Mouse (Mus musculus): Measurements from ENCODE around the gene Acat2. TPM values are rescaled to one million over a fixed set of nuclear protein-coding genes. Genes with fewer than 3 reads are reported as not detected.
"Not testable (repeated sequence)": the region's sequence is repeated elsewhere in the genome, so short reads cannot be mapped to it uniquely, and the experiment has no call there.

The Acat2 gene
- total RNA-seq, 4 experiments from 2014 or later, result 70.0 to 86.0 (median 80.9) TPM

DNA sequence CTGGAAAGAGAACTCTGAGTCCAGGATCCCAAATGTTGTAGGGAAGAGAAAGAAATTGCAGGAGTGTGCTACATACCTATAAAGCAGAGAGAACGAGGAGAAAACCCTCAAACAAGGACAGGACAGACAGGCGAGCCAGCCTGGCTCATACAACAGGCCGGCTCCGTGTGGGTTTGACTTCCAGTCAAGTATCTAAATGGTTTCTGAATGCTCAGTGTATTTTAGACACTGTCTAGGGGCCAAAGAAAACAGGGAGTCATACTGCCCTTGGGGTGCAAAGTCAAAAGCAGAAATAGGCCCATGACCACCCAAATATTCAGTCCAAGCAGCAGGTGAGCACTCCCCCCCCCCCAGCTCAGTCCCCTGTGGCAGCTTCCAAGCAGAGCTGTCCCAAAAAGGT lies 54.7 kb downstream of the Acat2 start:
- DNase-seq, result no peak

DNA sequence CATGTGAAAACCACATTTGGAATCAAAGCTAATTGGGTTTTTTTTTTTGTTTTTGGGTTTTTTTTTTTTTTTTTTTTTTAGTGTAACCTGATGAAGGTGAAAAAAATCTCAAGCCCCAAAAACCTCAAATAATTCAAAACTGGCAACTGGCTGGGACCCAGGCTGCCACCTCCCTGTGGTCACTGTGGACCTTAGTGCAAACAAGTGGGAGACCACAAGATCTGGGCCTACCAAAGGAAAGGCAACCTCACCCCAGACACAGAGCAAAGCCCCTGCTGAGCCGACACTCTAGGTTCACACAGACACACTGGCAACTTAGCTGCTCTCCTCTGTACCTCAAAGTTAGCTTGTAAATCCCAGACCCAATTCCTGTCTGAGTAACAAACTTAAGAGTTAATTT lies 56.2 kb downstream of the Acat2 start:
- no peak for DNase-seq

DNA sequence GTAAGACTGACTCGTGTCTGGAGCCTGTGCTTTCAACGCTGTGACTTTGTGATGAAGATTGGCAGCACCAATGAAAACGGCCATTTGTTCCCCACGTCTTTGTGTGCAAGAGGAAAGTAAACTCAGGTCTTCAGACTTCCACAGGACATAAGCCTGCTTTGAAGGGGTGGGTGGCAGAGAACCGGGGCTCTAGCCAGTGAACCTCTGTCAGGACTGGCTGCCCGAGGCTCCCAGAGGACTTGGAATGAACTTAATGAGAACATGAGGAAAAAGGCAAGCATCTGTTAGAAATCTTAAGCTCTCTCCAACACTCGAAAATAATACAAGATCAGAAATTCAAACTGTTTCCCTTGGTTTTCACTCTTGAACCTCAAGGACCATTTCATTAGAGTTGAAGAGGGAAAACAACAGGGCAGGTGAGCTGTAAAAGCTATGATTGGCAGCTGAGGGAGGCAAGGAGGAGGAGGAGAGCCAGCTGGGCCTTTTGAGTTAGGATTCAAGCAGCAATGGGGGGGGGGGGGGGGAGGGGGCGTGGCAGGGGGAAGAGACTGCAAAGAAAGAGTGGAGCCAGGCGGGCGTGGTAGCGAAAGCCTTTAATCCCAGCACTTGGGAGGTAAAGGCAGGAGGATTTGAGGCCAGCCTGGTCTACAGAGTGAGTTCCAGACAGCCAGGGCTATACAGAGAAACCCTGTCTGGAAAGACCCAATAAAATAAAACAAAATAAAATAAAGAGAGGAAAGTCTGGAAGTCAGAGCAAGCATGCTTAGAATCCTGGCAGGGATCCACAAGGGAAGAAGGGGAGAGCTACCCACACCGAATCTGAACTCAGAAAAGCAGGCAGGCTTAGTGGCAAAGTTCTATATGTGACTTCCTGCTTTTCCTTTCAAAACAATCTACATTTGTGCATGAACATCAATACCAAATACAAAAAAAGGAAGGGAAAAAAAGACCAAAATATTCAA lies 56.9 kb downstream of the Acat2 start:
- DNase-seq, result no peak

DNA sequence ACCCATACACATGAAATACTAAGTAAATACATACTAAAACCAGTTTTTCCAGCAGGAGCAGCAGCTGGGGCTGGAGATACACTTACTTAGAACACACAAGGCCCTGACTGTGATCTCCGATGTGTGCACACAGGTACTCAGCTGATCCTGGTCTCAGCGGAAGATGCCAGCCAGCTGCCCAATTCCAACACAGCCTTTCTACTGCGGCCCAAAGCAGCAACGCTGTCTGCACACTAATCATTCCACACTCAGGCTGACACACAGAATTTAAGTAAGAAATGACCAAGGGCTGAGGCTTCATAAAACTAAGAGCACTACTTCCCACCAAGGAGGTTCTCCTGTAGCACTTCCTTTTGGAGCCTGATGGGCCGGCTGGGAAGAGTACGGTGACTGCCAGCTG lies 58.3 kb downstream of the Acat2 start:
- DNase-seq, result no peak

DNA sequence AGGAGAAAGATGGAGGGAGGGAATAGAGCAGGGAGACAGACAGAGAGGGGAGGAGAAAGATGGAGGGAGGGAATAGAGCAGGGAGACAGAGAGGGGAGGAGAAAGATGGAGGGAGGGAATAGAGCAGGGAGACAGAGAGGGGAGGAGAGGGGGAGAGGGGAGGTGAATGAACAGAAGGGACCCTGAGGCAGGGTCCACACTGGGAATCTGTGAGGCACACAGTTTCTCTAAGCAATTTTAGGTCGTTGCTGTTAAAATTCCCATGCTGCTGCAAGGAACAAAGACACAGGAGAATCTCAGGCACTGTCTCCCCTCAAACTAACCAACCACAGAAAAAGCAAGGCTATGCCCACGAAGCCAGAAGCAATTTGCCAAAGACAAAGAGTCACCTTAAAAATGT lies 61.9 kb downstream of the Acat2 start:
- not testable (repeated sequence) for DNase-seq

DNA sequence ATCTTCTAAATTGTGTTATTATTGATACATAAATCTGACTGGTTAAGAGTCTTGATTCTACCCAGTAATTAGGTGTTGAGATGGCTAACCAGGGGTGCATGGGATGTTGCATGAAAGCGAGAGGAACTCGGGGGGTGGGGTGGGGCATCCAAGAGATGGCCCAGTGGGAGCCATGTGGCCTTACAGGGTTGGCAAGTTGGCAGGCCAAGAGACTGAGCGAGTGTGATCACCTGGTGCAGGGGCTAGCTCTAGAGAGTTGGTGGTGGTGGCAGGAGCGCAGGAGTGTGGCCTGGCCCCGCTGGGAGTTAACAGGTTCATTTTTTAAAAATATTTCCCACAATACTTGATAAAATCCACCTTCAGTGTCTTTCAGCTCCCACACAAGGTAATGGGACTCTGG lies 62.9 kb downstream of the Acat2 start:
- DNase-seq, result no peak

Other genes with a start within 250 kb of the Acat2 start
- 10 to 100 TPM; 75.7 to 93.3 (median 83.9) TPM for gene Igf2r, start 191.1 kb downstream of the Acat2 start, total RNA-seq (2022)
- under 1 TPM in 1 of 4 experiments, not detected in 3; 0.24 TPM for gene Mas1, start 92.6 kb downstream of the Acat2 start, total RNA-seq (2022)
- gene Mrgprh, start 84.7 kb downstream of the Acat2 start, total RNA-seq (2022), result under 1 TPM in 1 of 4 experiments, not detected in 3; 0.13 TPM
- 1 to 10 TPM; 3.0 to 4.1 (median 3.5) TPM for gene Pnldc1, start 50.5 kb downstream of the Acat2 start, total RNA-seq (2022)
- gene Tcp1, start 45.0 kb downstream of the Acat2 start, total RNA-seq (2022), result 100 to 1,000 TPM; 172 to 223 (median 192) TPM
- 10 to 100 TPM; 58.6 to 69.0 (median 62.7) TPM for gene Mrpl18, start 44.4 kb downstream of the Acat2 start, total RNA-seq (2022)
- gene Acat3, start 20.1 kb downstream of the Acat2 start, total RNA-seq (2022), result 1 to 10 TPM in 3 of 4 experiments, under 1 TPM in 1; 0.99 to 2.2 (median 1.4) TPM
- gene Wtap, start 33.4 kb upstream of the Acat2 start, total RNA-seq (2022), result 10 to 100 TPM; 56.8 to 69.3 (median 63.1) TPM
- gene Sod2, start 46.1 kb upstream of the Acat2 start, total RNA-seq (2022), result 100 to 1,000 TPM; 251 to 373 (median 320) TPM
- gene Gpr31b, start 91.5 kb upstream of the Acat2 start, total RNA-seq (2022), result under 1 TPM in 3 of 4 experiments, not detected in 1; 0.51 to 0.92 (median 0.63) TPM
- gene Tcp10b, start 100.4 kb upstream of the Acat2 start, total RNA-seq (2022), result 1 to 10 TPM in 2 of 4 experiments, under 1 TPM in 2; 0.61 to 2.7 (median 1.1) TPM
- gene Unc93a, start 171.1 kb upstream of the Acat2 start, total RNA-seq (2022), result under 1 TPM in 3 of 4 experiments, not detected in 1; 0.27 to 0.49 (median 0.44) TPM

Measured in adrenal gland, adult 8-10 months (tissue).